Comparison of ENCODE assay signal across 15 mouse cellular contexts in the genomic region with DNA sequence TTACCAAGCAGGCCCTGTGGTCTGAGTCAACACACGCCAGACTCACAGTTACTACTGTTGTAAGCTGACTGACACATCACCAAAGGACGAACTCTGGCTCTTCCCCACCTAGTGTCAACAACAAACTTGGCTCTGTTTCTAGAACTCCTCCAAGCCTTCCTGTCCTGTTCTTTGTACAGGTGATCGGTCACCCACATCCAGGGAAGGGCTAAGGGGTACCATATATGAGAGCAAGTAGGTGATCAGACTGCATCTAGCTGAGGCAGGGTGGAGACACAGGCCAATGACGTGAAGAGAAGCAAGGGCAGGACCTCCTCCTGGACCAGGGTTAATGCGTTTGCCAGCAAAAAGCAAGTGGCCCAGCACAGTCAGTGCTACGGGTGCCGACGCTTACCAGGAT. TPM values are rescaled to one million over a fixed set of nuclear protein-coding genes. Genes with fewer than 3 reads are reported as not detected.
DNase-seq lines count a peak whose midpoint lies in the region; ATAC-seq and TF ChIP-seq lines count a peak whose summit lies in the region.
"Had no signal": no experiment of that assay in that cellular context is flagged by ENCODE, and none has a peak within 500 bp of the region (broad histone marks: within the 10 kb centered on the region; RNA-seq: fewer than 3 reads in every experiment).

No protein-coding gene starts in this region.

- TF ChIP-seq EP300 in liver, embryonic 14.5 days (IDR thresholded peaks at IDR 0.05; ENCODE audit: low read depth) = no peak

- H3K4me3 ChIP-seq in heart, embryonic 13.5 days = no peak overlapping the region; the same call in 1 of the 2 replicates
- H3K4me3 ChIP-seq in G1E (ENCODE audit: low read depth, low read length) = peak overlapping the region; percentile 74
- peak overlapping the region; percentile 61 to 87 for H3K4me3 ChIP-seq in liver, embryonic 14.5 days (ENCODE audit: insufficient read depth in 1 of 2, low read depth in 2 of 2, low read length in 2 of 2)
- H3K4me3 ChIP-seq: heart, embryonic 15.5 days had no signal

- H3K9me3 ChIP-seq in heart, embryonic 13.5 days = no peaks in the 10 kb centered on the region
- H3K9me3 ChIP-seq in G1E (replicated peaks) = peaks cover 4% of the 10 kb centered on the region; the same call in 1 of the 2 replicates
- H3K9me3 ChIP-seq in liver, embryonic 14.5 days (ENCODE audit: control insufficient read depth, low read length) = no peaks in the 10 kb centered on the region
- H3K9me3 ChIP-seq: heart, embryonic 15.5 days had no signal

- peak overlapping the region; percentile 95 for H3K4me2 ChIP-seq in heart, embryonic 13.5 days
- peak overlapping the region; percentile 66 for H3K4me2 ChIP-seq in liver, embryonic 14.5 days (ENCODE audit: low read depth)

- peaks cover 58% of the 10 kb centered on the region for H3K4me1 ChIP-seq in heart, embryonic 13.5 days
- H3K4me1 ChIP-seq in G1E (ENCODE audit: insufficient read depth, low read depth, low read length) = peaks cover 64% of the 10 kb centered on the region
- peaks cover 11 to 37% of the 10 kb centered on the region in 2 experiments for H3K4me1 ChIP-seq in liver, embryonic 14.5 days (replicated peaks; ENCODE audit: control insufficient read depth in 2 of 2, insufficient read depth in 2 of 2, low read length in 1 of 2)

- no peak for DNase-seq in heart, adult 8-10 months (ENCODE audit: low spot score)
- DNase-seq in G1E (ENCODE audit: low spot score) = peak; percentile 22
- peak in 1 of 3 experiments; percentile 24 for DNase-seq in liver, embryonic 14.5 days (ENCODE audit: low read depth in 3 of 3, low spot score in 3 of 3)
- DNase-seq in lung, postnatal 36 days = no peak
- no peak for DNase-seq in ovary, postnatal 10 days (ENCODE audit: low spot score)
- DNase-seq: adrenal gland, postnatal 10 days; cerebellum, adult 8-10 months; gastrocnemius, postnatal 36 days; kidney, adult 11 months; right cerebral cortex, postnatal 25 days had no signal

- 81% methylated on average over 8 of the region's 8 CpGs for WGBS in heart, embryonic 13.5 days
- 32% methylated on average over 8 of the region's 8 CpGs for WGBS in liver, embryonic 14.5 days (ENCODE audit: insufficient replicate concordance)

- H3K9ac ChIP-seq in heart, embryonic 13.5 days = no peak overlapping the region
- H3K9ac ChIP-seq in liver, embryonic 14.5 days (replicated peaks) = peak overlapping the region; percentile 62
- H3K9ac ChIP-seq: heart, embryonic 15.5 days had no signal

- no peak overlapping the region for H3K27ac ChIP-seq in heart, embryonic 13.5 days (replicated peaks)
- H3K27ac ChIP-seq in liver, embryonic 14.5 days = peak overlapping the region; percentile 40
- H3K27ac ChIP-seq: heart, embryonic 15.5 days; macrophage had no signal

- H3K36me3 ChIP-seq in heart, embryonic 13.5 days = peaks cover 13% of the 10 kb centered on the region
- peaks cover 48% of the 10 kb centered on the region for H3K36me3 ChIP-seq in G1E (replicated peaks)
- H3K36me3 ChIP-seq in liver, embryonic 14.5 days (replicated peaks; ENCODE audit: control insufficient read depth, insufficient read depth, low read depth) = peaks cover 22% of the 10 kb centered on the region

- ATAC-seq in heart, embryonic 13.5 days (ENCODE audit: extremely low read depth, insufficient number of reproducible peaks, low FRiP score, low TSS enrichment) = no peak
- no peak for ATAC-seq in G1E (ENCODE audit: extremely low read depth, insufficient number of reproducible peaks, low FRiP score, poor library complexity, severe bottlenecking)
- ATAC-seq in erythroblast, adult 5-6 weeks (replicated peaks; ENCODE audit: low FRiP score, poor library complexity, severe bottlenecking) = peak; percentile 51
- ATAC-seq in liver, embryonic 14.5 days (ENCODE audit: insufficient read depth) = peak; percentile 31; the same call in 1 of the 2 replicates
- ATAC-seq: midbrain, embryonic 16.5 days had no signal

- no peaks in the 10 kb centered on the region; the same call in 1 of the 2 replicates for H3K27me3 ChIP-seq in heart, embryonic 13.5 days (replicated peaks)
- peaks cover 4% of the 10 kb centered on the region for H3K27me3 ChIP-seq in G1E (ENCODE audit: insufficient read depth, low read length)
- peaks cover 4% of the 10 kb centered on the region for H3K27me3 ChIP-seq in liver, embryonic 14.5 days (ENCODE audit: control insufficient read depth, insufficient read depth, low read length)
- H3K27me3 ChIP-seq: heart, embryonic 15.5 days had no signal

- no peak for TF ChIP-seq CTCF in G1E (IDR thresholded peaks at IDR 0.05; ENCODE audit: low read depth, low read length)
- TF ChIP-seq CTCF in liver, embryonic 14.5 days (IDR thresholded peaks at IDR 0.05; ENCODE audit: low read depth) = no peak

RNA-seq across cellular contexts. Expression of gene Tango2, which starts 6.3 kb away (rescaled TPM):
- polyA plus RNA-seq in heart, embryonic 13.5 days (2015; fragmentation: Nextera tagmentation; extraction: Ambion mirVana) = 47.9 and 54.3 TPM in 2 replicates
- total RNA-seq in heart, adult 8-10 months (2022) = 100 to 1,000 TPM; 184 to 210 (median 190) TPM
- total RNA-seq in G1E (2014; fragmentation: Nextera tagmentation) (87.0 and 88.7 TPM in 2 replicates), G1E (2017) (40.7 and 47.9 TPM in 2 replicates)
- polyA plus RNA-seq in G1E (2012) = 37.3 and 42.8 TPM in 2 replicates
- total RNA-seq in erythroblast, adult 5-6 weeks (2015; ENCODE audit: low replicate concordance) = 8.8 and 26.9 TPM in 2 replicates
- total RNA-seq in erythroblast, adult 5-6 weeks (2017; ENCODE audit: low replicate concordance) = 8.8 and 12.1 TPM in 2 replicates
- 44.3 and 44.5 TPM in 2 replicates for polyA plus RNA-seq in liver, embryonic 14.5 days (2012; rRNA removed)
- polyA plus RNA-seq in liver, embryonic 14.5 days (2014; fragmentation: Nextera tagmentation; extraction: Ambion mirVana) = 58.8 and 70.3 TPM in 2 replicates

RNA-seq across cellular contexts. Expression of gene Arvcf, which starts 6.4 kb away (rescaled TPM):
- polyA plus RNA-seq in heart, embryonic 13.5 days (2015; fragmentation: Nextera tagmentation; extraction: Ambion mirVana) = 31.8 and 32.0 TPM in 2 replicates
- total RNA-seq in heart, adult 8-10 months (2022) = 10 to 100 TPM; 12.6 to 20.0 (median 16.2) TPM
- total RNA-seq in G1E (2014; fragmentation: Nextera tagmentation) (53.7 and 64.0 TPM in 2 replicates), G1E (2017) (188 and 239 TPM in 2 replicates)
- polyA plus RNA-seq in G1E (2012) = 137 and 154 TPM in 2 replicates
- 1.5 and 2.7 TPM in 2 replicates for total RNA-seq in erythroblast, adult 5-6 weeks (2015; ENCODE audit: low replicate concordance)
- 8.7 TPM in 1 of 2 replicates, not detected in the other for total RNA-seq in erythroblast, adult 5-6 weeks (2017; ENCODE audit: low replicate concordance)
- 6.0 and 6.4 TPM in 2 replicates for polyA plus RNA-seq in liver, embryonic 14.5 days (2012; rRNA removed)
- polyA plus RNA-seq in liver, embryonic 14.5 days (2014; fragmentation: Nextera tagmentation; extraction: Ambion mirVana) = 4.7 and 7.4 TPM in 2 replicates

RNA-seq across cellular contexts. Expression of gene Dgcr8, which starts 52.6 kb away (rescaled TPM):
- 20.1 and 20.4 TPM in 2 replicates for polyA plus RNA-seq in heart, embryonic 13.5 days (2015; fragmentation: Nextera tagmentation; extraction: Ambion mirVana)
- 10 to 100 TPM; 10.8 to 15.7 (median 12.7) TPM for total RNA-seq in heart, adult 8-10 months (2022)
- 52.8 and 52.9 TPM in 2 replicates for total RNA-seq in G1E (2014; fragmentation: Nextera tagmentation)
- 45.9 and 52.7 TPM in 2 replicates for total RNA-seq in G1E (2017)
- 5.9 and 9.8 TPM in 2 replicates for polyA plus RNA-seq in G1E (2012)
- 16.3 and 30.2 TPM in 2 replicates for total RNA-seq in erythroblast, adult 5-6 weeks (2015; ENCODE audit: low replicate concordance)
- 38.3 and 46.7 TPM in 2 replicates for total RNA-seq in erythroblast, adult 5-6 weeks (2017; ENCODE audit: low replicate concordance)
- polyA plus RNA-seq in liver, embryonic 14.5 days (2012; rRNA removed) = 15.5 and 23.4 TPM in 2 replicates
- polyA plus RNA-seq in liver, embryonic 14.5 days (2014; fragmentation: Nextera tagmentation; extraction: Ambion mirVana) = 8.8 and 10.4 TPM in 2 replicates

Comparison
In these comparisons a context has a peak if more than half of its experiments do, and no peak if none do; other contexts are left out.
1. ATAC-seq: peak in erythroblast, adult 5-6 weeks (single experiment) and liver, embryonic 14.5 days (single experiment); none in heart, embryonic 13.5 days (single experiment) and G1E (single experiment).